Mouse (Mus musculus) CD4-positive helper T cell, adult 2 months (primary cell): ENCODE data around the gene Selenop.
"Not testable (repeated sequence)": the region's sequence is repeated elsewhere in the genome, so short reads cannot be mapped to it uniquely, and the experiment has no call there.

Experiments
- DNase-seq: peaks from one replicate; pipeline ENCODE4 v3.0.0-alpha.2; 2012; ENCODE audit warnings: low read depth, missing footprints, low spot score

Gene Selenop

DNA sequence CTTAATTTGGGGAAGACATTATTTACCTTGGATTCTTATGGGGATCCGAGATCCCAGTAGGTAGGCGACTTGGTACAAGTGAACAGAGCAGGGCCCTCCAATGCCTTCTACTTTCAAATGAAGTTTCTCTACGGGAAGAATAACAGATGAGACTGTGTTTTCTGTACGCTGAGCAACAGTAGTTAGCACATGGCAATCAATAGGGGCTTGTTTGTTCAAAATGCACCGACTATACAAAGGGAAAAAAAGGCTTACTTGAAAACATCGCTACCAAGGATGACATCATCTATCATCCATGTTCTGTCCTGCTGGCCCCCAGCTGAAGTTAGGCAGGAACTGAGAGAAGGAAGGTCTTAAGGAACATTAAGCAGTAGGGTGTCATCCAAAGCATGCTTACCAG is at the start of gene Selenop:
Gene Selenop (plus strand): TSS at position 301 of the 400 bp plus-strand sequence.
- no peak for DNase-seq

GRCm38 (mm10) chr15:3218668-3219067 is 49.7 kb upstream of the Selenop start:
- not testable (repeated sequence) for DNase-seq

DNA sequence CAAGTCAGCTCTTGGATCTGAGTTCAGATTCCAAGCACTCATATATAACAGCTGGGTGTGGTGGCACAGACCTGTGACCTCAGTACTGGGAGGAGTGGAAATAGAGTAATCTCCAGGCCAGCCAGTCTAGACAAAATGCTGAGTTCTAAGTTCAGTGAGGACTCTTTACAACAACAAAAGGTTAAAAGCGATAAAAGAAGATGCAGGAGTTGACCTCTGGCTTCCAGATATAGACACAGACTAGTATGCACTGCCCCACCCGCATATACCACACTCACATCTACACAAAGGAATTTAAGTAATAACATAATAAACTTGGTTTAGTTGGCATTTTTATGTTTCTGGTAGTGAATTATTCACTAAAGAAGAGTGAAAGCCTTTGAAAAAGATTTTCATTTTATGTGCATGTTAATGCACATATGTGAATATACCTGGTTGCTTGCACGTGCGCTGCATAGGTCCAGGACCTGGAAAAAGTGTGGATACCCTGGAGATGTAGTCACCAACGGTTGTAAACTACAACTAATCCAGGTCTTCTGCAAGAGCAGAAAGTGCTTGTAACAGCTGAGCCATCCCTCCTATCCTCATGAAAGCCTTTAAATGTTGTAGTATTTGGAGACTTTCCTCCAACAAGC is 45.4 kb upstream of the Selenop start:
- DNase-seq: no peak

GRCm38 (mm10) chr15:3226573-3226972 is 41.8 kb upstream of the Selenop start:
- no peak for DNase-seq

DNA sequence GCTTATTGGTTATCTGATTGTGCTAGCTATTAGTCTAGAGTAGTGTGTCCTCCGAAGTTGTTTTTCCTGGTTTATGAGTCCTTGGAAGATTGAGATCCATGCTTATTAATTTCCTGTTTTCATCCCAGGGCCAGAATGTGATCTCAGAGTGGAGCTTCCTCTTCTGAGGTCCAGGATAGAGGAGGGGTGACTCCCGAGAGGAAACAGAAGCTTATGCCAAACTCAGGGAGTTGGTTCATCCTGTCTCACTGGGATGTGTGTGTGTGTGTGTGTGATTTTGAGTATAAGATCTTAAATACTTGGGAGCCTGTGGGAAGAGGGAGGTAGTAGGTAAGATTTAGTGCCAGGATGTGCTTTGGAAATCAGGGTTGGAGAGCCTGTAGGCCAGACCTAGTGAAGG is 40.2 kb upstream of the Selenop start:
- DNase-seq: no peak

DNA sequence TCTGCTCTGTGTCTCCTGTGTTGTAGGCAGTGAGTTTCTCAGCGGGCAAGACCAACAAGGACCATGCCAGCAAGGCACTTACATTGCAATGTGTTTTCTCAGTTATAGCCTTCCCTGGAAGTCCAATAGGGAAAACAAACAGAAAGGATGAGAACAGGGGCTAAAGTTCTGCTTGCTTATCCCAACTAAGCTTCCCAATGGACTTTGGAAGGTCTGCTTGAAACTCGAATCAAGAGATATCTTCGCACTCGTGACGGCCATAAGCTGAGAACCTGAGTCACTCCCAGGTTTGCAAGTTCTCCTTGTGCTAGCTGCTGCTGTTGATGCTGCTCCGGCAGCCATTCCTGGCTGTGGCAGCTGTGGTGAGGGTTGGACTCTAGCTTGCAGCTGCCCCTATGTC is 39.4 kb upstream of the Selenop start:
- no peak for DNase-seq

DNA sequence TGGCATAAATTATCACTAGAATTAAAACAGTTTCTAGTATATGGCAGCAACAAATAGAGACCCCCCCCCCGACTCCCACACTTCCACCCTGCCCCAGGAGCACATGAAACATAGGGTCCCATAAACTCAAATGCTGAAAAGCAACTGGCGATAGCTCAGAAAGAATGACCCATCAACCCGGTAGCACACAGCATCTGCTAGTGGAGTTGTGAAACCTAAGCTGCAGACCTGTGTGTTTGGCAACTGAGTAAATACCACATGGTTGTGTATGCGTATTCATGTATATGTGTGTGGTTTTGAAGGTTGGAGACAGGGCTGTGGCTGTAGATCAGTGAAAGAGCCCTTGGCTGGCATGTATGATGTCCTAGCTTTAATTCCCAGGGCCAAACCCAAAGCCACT is 37.3 kb upstream of the Selenop start:
- DNase-seq: no peak

GRCm38 (mm10) chr15:3232168-3232835 is 36.0 kb upstream of the Selenop start:
- no peak for DNase-seq

DNA sequence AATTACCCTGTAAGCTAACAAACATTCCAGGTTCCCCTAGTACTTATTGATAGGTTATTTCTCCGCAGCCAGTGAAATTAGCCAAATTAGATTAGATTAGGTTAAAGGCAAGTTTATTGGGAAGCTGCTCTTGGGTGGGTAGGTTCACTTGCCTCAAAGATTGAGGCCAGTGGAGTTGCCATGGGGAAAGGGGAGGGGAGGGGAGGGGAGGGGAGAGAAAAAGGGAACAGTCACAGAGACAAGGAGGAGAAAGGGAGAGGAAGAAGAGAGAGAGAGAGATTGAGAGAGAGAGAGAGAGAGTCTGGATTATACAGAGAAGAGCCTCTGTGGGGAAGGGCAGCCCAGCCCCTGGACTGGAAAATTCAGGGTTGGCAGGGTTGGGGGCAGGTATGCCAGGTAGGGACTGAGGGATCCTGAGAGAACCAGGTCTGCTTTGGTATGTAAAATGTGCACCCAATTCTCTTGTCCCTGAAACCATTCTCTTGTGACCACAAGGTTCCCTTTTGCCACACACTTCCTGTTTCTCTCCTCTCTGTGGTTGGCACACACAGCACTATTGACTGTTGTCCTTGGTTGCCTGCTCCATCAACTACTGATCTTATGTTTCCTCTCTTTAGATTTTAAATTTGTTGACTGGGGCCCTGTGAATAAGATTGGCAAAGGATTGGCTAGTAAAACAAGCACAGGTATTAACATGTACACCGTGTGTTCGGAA is 34.4 kb upstream of the Selenop start:
- peak; percentile 48 for DNase-seq

DNA sequence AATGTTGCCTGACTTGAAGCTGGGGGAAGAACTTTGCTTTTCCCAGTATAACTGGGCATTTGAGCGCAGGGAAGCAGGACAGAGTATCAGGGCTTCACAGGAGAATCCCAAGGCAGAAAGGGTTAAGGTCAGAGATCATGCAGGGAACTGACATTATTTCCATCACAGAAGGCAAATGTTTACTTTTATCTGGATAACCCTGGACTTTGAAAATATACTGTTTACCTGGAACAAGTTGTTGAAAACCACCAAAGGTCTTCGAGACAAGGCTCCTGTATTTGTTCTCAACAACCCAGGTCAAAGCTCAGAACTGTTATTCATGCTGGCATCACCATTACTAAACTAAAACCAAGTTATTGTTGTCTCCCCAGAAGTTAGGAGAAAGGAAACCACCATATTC is 32.0 kb upstream of the Selenop start:
- DNase-seq: no peak

- DNase-seq: no peak
Measured at GRCm38 (mm10) chr15:3237963-3238362, 30.4 kb upstream of the Selenop start.

- not testable (repeated sequence) for DNase-seq
Measured at GRCm38 (mm10) chr15:3245036-3245435, 23.3 kb upstream of the Selenop start.

GRCm38 (mm10) chr15:3250620-3251019 is 17.7 kb upstream of the Selenop start:
- no peak for DNase-seq

GRCm38 (mm10) chr15:3251031-3251717 is 17.2 kb upstream of the Selenop start:
- DNase-seq: no peak

GRCm38 (mm10) chr15:3251718-3252067 is 16.7 kb upstream of the Selenop start:
- no peak for DNase-seq

- no peak for DNase-seq
Measured at GRCm38 (mm10) chr15:3259025-3259424, 9.3 kb upstream of the Selenop start.

- no peak for DNase-seq
Measured at GRCm38 (mm10) chr15:3260309-3260708, 8.0 kb upstream of the Selenop start.

DNA sequence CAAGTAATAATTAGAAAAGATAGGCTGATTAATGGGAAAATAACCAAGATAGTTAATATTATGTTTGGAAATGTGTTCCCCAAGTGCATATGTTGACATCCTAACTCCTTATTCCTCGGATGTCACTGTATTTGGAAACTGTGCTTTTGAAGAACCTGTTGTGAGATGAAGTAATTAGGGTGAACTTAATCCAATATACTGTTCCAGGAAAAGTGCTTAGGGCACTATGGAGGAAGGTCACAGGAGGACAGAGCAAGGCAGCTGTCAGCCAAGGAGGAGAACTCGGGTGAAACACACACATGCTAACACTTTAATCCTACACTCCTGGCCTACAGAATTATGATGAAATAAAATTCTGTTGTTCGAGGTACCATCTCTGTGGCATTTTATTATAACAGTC is 5.5 kb upstream of the Selenop start:
- no peak for DNase-seq

DNA sequence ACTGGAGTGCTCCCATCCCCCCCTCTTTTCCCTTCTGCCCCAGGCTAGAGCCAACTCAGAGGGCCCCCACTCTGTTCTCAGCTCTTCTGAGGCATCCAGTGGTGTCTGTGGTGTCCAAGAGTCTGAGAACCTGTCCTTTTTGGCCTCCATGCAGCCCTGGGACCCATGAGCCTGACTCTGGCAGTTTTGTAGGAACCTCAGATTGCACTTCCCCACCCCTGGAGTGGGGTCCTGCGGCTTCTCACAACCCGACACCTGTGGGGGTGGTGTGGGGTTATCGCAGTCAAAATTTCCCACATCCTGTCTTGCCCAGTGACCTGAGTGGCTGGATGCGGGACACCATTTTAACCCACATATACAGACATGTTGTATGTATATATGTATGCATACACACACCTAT is 4.1 kb upstream of the Selenop start:
- DNase-seq: no peak

DNA sequence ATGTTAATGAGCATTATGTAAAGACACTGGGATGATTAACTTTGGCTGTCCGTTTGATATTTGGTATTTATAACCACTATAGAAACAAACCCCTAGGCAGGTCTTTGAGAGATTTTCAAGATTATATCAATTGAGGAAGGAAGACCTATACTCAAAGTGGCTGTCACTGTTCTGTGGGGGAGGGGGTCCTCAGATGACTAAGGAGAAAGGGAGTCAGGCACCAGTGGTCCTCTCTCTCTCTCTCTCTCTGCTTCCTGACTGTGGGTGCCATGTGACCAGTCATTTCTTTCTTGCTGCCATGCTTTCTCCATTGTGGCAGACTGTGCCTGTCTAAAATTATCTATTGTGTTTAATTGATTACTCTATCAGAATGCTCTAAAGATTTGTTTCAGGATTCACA is 3.5 kb upstream of the Selenop start:
- no peak for DNase-seq

- DNase-seq: no peak
Measured at GRCm38 (mm10) chr15:3269496-3269895, 1.1 kb downstream of the Selenop start.

- no peak for DNase-seq
Measured at GRCm38 (mm10) chr15:3269996-3270645, 1.8 kb downstream of the Selenop start.
